Mouse (Mus musculus) mouse embryonic stem cell (cell line): ENCODE measurements around the gene Nbeal2.

Experiments
- in situ Hi-C, 2 experiments: fragments of 300-500 bp; cut with MboI; formaldehyde crosslinking; loops; 1 replicate in 1 of 2; 3 replicates in 1 of 2; pipeline ENCODE4 v1.14.3; 2019 to 2020; ENCODE audit warnings: low sequenced_read_pairs in 2 of 2, low pct_unique_long_range_greater_than_20kb in 1 of 2, mixed read lengths in 1 of 2; ENCODE audit not compliant: unreplicated experiment in 1 of 2

Gene Nbeal2

GRCm38 (mm10) chr9:110624361-110625166, 29.4 kb downstream of the Nbeal2 start, which contains the start of gene Nradd:
Gene Nradd (minus strand): TSS chr9:110624452.
- in situ Hi-C loops, result loop anchor here in 1 of 2 experiments (5.0 kb wide), 1 partner anchor 202 kb away; no protein-coding TSS in a partner anchor

GRCm38 (mm10) chr9:110623416-110624195, 30.4 kb downstream of the Nbeal2 start:
- in situ Hi-C loops, result loop anchor here in 1 of 2 experiments (5.0 kb wide), 1 partner anchor 201 kb away; no protein-coding TSS in a partner anchor

- in situ Hi-C loops, result loop anchor here in 1 of 2 experiments (5.0 kb wide), 1 partner anchor 200 kb away; no protein-coding TSS in a partner anchor
Observed at GRCm38 (mm10) chr9:110622621-110623219, 31.2 kb downstream of the Nbeal2 start.

- in situ Hi-C loops, result loop anchor here in 1 of 2 experiments (5.0 kb wide), 1 partner anchor 198 kb away; no protein-coding TSS in a partner anchor
Observed at GRCm38 (mm10) chr9:110620685-110621084, 33.3 kb downstream of the Nbeal2 start.

GRCm38 (mm10) chr9:110620180-110620579, 33.8 kb downstream of the Nbeal2 start:
- in situ Hi-C loops, result loop anchor here in 1 of 2 experiments (5.0 kb wide), 1 partner anchor 198 kb away; no protein-coding TSS in a partner anchor

- in situ Hi-C loops, result no loop called here
Observed at GRCm38 (mm10) chr9:110617081-110617480, 36.9 kb downstream of the Nbeal2 start.

- in situ Hi-C loops, result no loop called here
Observed at GRCm38 (mm10) chr9:110611471-110611870, 42.5 kb downstream of the Nbeal2 start.

GRCm38 (mm10) chr9:110583521-110583920, 70.4 kb downstream of the Nbeal2 start:
- in situ Hi-C loops, result no loop called here

- in situ Hi-C loops, result no loop called here
Observed at GRCm38 (mm10) chr9:110582161-110582560, 71.8 kb downstream of the Nbeal2 start.
